Mouse (Mus musculus): ENCODE data around the gene Comt. TPM values are rescaled to one million over a fixed set of nuclear protein-coding genes. Genes with fewer than 3 reads are reported as not detected.
A peak's percentile ranks its signal among the peaks of the same experiment; 100 is the strongest.

The Comt gene
- polyA plus RNA-seq, 1 experiment from 2014 or later: 79.9 TPM

DNA sequence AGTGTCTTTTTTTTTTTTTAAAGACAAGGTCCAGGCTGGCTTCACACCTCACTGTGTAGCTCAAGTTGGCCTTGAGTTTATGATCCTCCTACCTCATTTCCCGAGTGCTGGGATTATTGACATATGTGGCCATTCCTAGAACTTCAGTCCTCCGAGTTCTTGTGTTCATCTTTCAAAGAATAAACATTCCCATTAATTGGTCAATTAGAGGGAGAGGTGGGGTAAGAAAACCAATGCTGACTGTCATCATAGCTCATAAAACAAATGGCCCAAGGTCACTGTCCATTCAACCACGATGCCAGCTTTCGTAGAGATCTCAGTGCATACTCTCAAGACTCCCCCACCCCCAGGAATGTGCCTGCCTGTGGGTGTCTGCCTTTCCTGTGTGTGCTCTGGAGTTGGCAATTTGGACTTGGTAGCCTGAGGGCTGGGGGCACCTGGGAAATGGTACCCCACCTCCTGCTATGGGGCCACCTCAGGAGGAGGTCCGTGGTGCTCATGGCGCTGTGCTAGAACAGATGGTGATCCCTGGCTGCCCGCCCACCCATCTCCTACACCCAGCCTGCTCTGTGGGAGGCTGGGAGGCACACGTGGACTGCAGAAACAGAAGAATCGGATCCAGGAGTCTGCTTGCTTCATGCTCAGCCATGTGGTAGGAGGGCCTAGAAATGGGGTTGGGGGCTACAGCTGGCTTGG, 25.0 kb upstream of the Comt start:
- H3K9ac ChIP-seq (replicated peaks; ENCODE audit: low read length): no peak overlapping the region
- H3K4me2 ChIP-seq (ENCODE audit: low read length): no peak overlapping the region
- H3K36me3 ChIP-seq (ENCODE audit: control insufficient read depth, insufficient read depth, low read length): 0 out of 2 replicates have a peak, but pooled peaks cover 7% of the 10 kb centered on the region
- H3K27me3 ChIP-seq (ENCODE audit: control insufficient read depth, insufficient read depth, low read length): no peaks in the 10 kb centered on the region
- no peak overlapping the region for H3K4me3 ChIP-seq (replicated peaks; ENCODE audit: low read depth, low read length)
- DNase-seq (no peak), ATAC-seq (ENCODE audit: low FRiP score, low TSS enrichment) (no peak)
- no peak overlapping the region for H3K27ac ChIP-seq (replicated peaks; ENCODE audit: low read depth, low read length)
- H3K9me3 ChIP-seq (ENCODE audit: control insufficient read depth, low read length): no peaks in the 10 kb centered on the region
- 78% methylated on average over 9 of the region's 9 CpGs for WGBS
- H3K4me1 ChIP-seq (ENCODE audit: control insufficient read depth, insufficient read depth, low read length): no peaks in the 10 kb centered on the region

DNA sequence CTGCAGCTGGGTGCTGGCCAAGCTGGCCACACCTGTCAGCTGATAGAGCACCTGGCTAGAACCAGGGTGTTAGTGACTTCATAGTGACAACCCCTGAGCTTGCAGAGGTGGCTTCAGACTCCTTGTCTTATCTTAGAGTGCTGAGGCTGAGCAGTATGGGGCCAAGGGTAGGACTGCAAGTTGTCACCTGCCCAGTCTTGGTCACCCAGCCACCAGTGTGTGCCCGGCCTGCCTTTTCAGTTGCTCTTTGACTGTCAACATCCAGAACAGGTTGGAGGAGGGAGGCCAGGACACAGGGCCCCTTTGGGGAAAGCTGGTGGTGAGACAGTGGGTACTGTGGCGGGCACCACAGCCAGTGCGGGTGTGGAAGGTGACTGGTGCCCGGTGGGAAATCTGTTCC, 22.4 kb upstream of the Comt start:
- 92% methylated on average over 4 of the region's 4 CpGs for WGBS
- no peak for ATAC-seq (ENCODE audit: low FRiP score, low TSS enrichment)
- H3K4me3 ChIP-seq (replicated peaks; ENCODE audit: low read depth, low read length): no peak overlapping the region
- DNase-seq: no peak
- no peak overlapping the region for H3K9ac ChIP-seq (replicated peaks; ENCODE audit: low read length)
- H3K27ac ChIP-seq (replicated peaks; ENCODE audit: low read depth, low read length): no peak overlapping the region
- no peaks in the 10 kb centered on the region for H3K27me3 ChIP-seq (ENCODE audit: control insufficient read depth, insufficient read depth, low read length)
- peaks cover 4% of the 10 kb centered on the region; the same call in 1 of the 2 replicates for H3K36me3 ChIP-seq (ENCODE audit: control insufficient read depth, insufficient read depth, low read length)
- H3K4me1 ChIP-seq (ENCODE audit: control insufficient read depth, insufficient read depth, low read length): no peaks in the 10 kb centered on the region
- no peak overlapping the region for H3K4me2 ChIP-seq (ENCODE audit: low read length)
- no peaks in the 10 kb centered on the region for H3K9me3 ChIP-seq (ENCODE audit: control insufficient read depth, low read length)

DNA sequence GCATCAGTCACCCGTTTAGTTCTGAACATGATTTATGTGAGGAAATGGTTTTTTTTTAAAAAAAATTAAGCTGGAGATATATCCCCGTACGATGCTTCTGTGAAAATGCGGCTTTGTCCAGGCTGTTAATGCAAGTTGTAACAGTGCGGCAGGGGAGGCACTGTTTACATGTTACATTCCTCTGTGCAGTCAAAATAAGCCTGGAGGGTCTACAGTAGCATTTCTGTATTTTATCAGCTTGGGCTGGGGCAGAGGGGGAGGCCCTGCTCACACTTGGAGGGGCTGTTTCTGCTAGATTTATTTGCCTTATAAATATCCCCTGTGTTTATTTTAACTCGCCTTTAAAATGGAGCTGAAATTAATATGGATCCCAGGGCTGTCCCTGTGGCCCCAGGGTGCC, 21.5 kb upstream of the Comt start:
- no peaks in the 10 kb centered on the region for H3K4me1 ChIP-seq (ENCODE audit: control insufficient read depth, insufficient read depth, low read length)
- no peaks in the 10 kb centered on the region for H3K9me3 ChIP-seq (ENCODE audit: control insufficient read depth, low read length)
- H3K36me3 ChIP-seq (ENCODE audit: control insufficient read depth, insufficient read depth, low read length): peaks cover 4% of the 10 kb centered on the region; the same call in 1 of the 2 replicates
- H3K9ac ChIP-seq (replicated peaks; ENCODE audit: low read length): no peak overlapping the region; the same call in 1 of the 2 replicates
- no peak overlapping the region for H3K4me3 ChIP-seq (replicated peaks; ENCODE audit: low read depth, low read length)
- WGBS: 89% methylated on average over 6 of the region's 6 CpGs
- DNase-seq: no peak
- H3K27me3 ChIP-seq (ENCODE audit: control insufficient read depth, insufficient read depth, low read length): no peaks in the 10 kb centered on the region
- no peak overlapping the region for H3K27ac ChIP-seq (replicated peaks; ENCODE audit: low read depth, low read length)
- no peak overlapping the region for H3K4me2 ChIP-seq (ENCODE audit: low read length)
- no peak for ATAC-seq (ENCODE audit: low FRiP score, low TSS enrichment)

DNA sequence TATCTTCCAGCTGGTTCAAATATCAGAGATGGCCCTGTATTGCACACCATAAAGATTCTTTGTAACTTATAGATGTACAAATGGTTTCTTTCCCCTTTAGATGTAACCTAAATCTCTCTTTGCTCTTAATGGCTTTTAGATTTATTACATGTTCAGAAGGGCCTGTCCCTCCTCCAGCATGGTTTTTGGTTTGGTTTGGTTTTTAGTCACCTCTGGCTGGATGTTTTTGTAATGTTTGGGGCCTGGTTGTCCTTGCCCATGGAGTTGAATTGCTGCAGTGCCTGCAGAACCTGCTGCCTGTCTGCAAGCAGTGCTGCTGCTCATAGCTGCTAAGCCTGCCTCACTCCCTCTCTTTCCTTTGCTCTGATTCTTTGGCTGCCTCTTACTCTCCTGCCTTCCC, 20.6 kb upstream of the Comt start:
- Histone ChIP-seq H3K9ac (replicated peaks; ENCODE audit: low read length) (no peak overlapping the region), H3K27me3 (ENCODE audit: control insufficient read depth, insufficient read depth, low read length) (no peaks in the 10 kb centered on the region), H3K27ac (replicated peaks; ENCODE audit: low read depth, low read length) (no peak overlapping the region), H3K9me3 (ENCODE audit: control insufficient read depth, low read length) (no peaks in the 10 kb centered on the region), H3K4me3 (replicated peaks; ENCODE audit: low read depth, low read length) (no peak overlapping the region), H3K4me1 (ENCODE audit: control insufficient read depth, insufficient read depth, low read length) (no peaks in the 10 kb centered on the region), H3K36me3 (ENCODE audit: control insufficient read depth, insufficient read depth, low read length) (peaks cover 8% of the 10 kb centered on the region), H3K4me2 (ENCODE audit: low read length) (no peak overlapping the region)
- DNase-seq (no peak), ATAC-seq (ENCODE audit: low FRiP score, low TSS enrichment) (no peak)

DNA sequence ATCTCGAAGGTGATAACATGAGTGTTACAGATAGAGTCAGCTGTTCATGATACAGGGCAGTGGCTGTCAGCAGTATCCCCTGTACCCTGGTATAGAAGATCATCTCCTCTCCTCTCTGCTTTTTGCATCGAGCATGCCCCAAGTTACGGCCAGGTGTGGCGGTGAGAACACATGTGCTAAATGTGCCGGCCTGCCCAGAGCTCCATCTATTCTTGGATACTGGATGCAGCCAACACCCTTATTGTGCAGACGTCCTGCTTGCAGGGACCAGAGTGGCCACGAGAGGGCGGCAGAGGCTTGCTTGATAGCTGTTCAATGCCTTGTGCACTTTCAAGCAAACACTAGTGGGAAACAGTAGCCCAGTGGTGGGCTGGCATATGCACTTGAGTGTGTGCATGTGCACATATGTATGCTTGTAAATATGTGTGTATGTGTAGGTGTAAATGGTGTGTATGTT, 16.8 kb upstream of the Comt start:
- no peak overlapping the region for H3K9ac ChIP-seq (replicated peaks; ENCODE audit: low read length)
- H3K4me3 ChIP-seq (replicated peaks; ENCODE audit: low read depth, low read length): no peak overlapping the region
- H3K9me3 ChIP-seq (ENCODE audit: control insufficient read depth, low read length): no peaks in the 10 kb centered on the region
- no peaks in the 10 kb centered on the region for H3K4me1 ChIP-seq (ENCODE audit: control insufficient read depth, insufficient read depth, low read length)
- H3K36me3 ChIP-seq (ENCODE audit: control insufficient read depth, insufficient read depth, low read length): peaks cover 24% of the 10 kb centered on the region
- 25% methylated on average over 8 of the region's 8 CpGs for WGBS
- no peak overlapping the region for H3K4me2 ChIP-seq (ENCODE audit: low read length)
- ATAC-seq (ENCODE audit: low FRiP score, low TSS enrichment) (peak; percentile 90), DNase-seq (peak; percentile 98)
- H3K27me3 ChIP-seq (ENCODE audit: control insufficient read depth, insufficient read depth, low read length): no peaks in the 10 kb centered on the region
- no peak overlapping the region for H3K27ac ChIP-seq (replicated peaks; ENCODE audit: low read depth, low read length)

DNA sequence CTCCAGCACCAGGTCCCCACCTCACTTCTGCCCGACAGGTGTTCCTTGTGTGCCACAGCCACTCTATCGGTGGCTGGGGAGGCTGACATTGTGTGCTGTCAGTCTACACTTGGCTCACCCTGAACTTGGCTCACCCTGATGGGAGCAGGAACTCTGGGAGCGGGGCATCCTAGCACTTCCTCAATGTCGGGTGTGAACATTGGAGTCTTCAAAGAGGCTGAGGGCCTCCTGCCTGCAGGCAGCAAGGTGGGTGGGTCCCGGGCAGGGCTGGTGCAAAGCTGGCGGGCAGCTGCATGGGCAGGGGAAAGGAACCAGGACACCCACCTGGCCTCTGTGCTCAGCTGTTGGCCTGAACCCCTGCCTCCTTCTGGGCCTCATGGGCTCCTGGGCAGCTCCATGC, 9.5 kb upstream of the Comt start:
- Histone ChIP-seq H3K27me3 (ENCODE audit: control insufficient read depth, insufficient read depth, low read length) (no peaks in the 10 kb centered on the region), H3K36me3 (ENCODE audit: control insufficient read depth, insufficient read depth, low read length) (peaks cover 24% of the 10 kb centered on the region), H3K9ac (replicated peaks; ENCODE audit: low read length) (no peak overlapping the region), H3K4me3 (replicated peaks; ENCODE audit: low read depth, low read length) (no peak overlapping the region), H3K4me1 (ENCODE audit: control insufficient read depth, insufficient read depth, low read length) (no peaks in the 10 kb centered on the region), H3K27ac (replicated peaks; ENCODE audit: low read depth, low read length) (no peak overlapping the region), H3K4me2 (ENCODE audit: low read length) (no peak overlapping the region), H3K9me3 (ENCODE audit: control insufficient read depth, low read length) (no peaks in the 10 kb centered on the region)
- DNase-seq: no peak
- no peak for ATAC-seq (ENCODE audit: low FRiP score, low TSS enrichment)
- WGBS: 90% methylated on average over 6 of the region's 6 CpGs

DNA sequence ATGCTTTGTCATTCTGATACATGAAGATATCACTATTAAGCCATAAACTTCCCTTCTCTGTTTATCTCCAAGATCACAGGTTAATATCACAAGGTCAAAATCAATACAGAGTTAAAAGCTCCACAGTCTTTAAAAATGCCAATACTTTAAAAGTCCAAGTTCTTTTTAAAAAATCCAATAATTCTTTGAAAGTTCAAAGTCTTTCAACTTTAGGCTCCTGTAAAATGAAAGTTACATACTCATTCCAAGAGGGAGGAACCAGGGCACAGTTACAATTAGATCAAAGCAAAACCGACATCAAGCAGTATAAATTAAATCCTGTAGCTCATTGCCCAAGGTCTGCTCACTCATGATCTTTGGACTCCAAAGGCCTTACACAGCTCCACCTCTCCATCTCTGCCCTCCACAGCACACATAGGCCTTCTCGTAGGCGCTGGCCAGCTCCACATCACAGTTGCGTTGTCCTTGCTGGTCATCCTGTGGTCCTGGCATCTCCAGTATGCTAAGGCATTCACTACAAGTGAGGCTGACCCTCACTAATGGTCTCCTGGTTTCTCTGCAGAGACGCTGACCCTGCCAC, 6.8 kb upstream of the Comt start:
- Histone ChIP-seq H3K4me3 (replicated peaks; ENCODE audit: low read depth, low read length) (no peak overlapping the region), H3K4me1 (ENCODE audit: control insufficient read depth, insufficient read depth, low read length) (no peaks in the 10 kb centered on the region), H3K36me3 (ENCODE audit: control insufficient read depth, insufficient read depth, low read length) (peaks cover 15% of the 10 kb centered on the region; the same call in 1 of the 2 replicates), H3K9ac (replicated peaks; ENCODE audit: low read length) (no peak overlapping the region), H3K4me2 (ENCODE audit: low read length) (no peak overlapping the region), H3K27me3 (ENCODE audit: control insufficient read depth, insufficient read depth, low read length) (no peaks in the 10 kb centered on the region), H3K27ac (replicated peaks; ENCODE audit: low read depth, low read length) (no peak overlapping the region), H3K9me3 (ENCODE audit: control insufficient read depth, low read length) (no peaks in the 10 kb centered on the region)
- WGBS: 94% methylated on average over 5 of the region's 5 CpGs
- no peak for DNase-seq
- no peak for ATAC-seq (ENCODE audit: low FRiP score, low TSS enrichment)

DNA sequence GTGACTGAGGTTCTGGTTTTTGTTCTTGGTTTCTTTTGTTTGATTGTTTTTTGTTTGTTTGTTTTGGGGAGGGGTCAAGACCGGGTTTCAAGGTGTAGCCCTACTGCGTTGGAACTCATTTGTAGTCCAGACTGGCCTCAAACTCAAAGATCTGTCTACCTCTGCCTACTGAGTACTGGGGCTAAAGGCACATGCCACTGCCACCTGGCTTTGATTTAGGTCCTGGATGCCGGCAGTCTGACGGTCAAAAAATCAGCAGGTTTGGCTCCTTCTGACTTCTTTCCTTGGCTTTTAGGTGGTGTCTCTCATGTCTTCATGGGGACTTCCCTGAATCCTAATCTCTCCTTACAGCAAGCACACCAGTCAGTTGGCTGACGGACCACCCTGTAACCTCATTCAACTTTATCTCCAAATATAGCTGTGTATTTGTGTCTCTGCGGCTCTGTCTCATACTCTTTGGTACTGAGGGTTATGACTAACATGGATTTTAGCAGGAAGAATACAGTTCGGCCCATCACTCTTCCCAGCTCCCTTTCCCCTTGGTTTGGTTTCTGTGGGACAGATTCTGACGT, 4.1 kb upstream of the Comt start:
- H3K4me3 ChIP-seq (replicated peaks; ENCODE audit: low read depth, low read length): no peak overlapping the region
- peaks cover 9% of the 10 kb centered on the region for H3K4me1 ChIP-seq (ENCODE audit: control insufficient read depth, insufficient read depth, low read length)
- DNase-seq (no peak), ATAC-seq (ENCODE audit: low FRiP score, low TSS enrichment) (no peak)
- no peak overlapping the region for H3K27ac ChIP-seq (replicated peaks; ENCODE audit: low read depth, low read length)
- no peaks in the 10 kb centered on the region for H3K9me3 ChIP-seq (ENCODE audit: control insufficient read depth, low read length)
- 86% methylated on average over 8 of the region's 8 CpGs for WGBS
- H3K4me2 ChIP-seq (ENCODE audit: low read length): no peak overlapping the region
- no peaks in the 10 kb centered on the region for H3K27me3 ChIP-seq (ENCODE audit: control insufficient read depth, insufficient read depth, low read length)
- no peak overlapping the region for H3K9ac ChIP-seq (replicated peaks; ENCODE audit: low read length)
- no peaks in the 10 kb centered on the region for H3K36me3 ChIP-seq (ENCODE audit: control insufficient read depth, insufficient read depth, low read length)

DNA sequence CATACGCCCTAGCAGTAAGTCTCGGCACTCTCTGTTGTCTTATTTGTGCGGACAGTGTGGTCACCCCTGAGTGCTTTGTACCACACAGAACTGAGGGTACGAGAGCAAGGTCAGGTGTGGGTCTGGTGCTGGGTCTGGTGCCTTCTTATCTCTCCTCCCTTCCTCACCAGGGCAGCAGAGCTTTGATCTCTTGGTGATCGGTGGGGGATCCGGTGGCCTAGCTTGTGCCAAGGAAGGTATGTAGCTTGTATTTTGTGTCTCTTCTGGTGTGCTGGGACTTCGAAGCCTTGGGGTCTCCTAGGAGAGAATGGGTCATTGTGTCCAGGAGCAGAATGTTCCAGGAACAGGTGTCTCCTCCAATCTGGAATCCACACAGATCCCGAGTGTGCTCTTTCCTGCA, 3.0 kb upstream of the Comt start:
- no peak overlapping the region for H3K4me2 ChIP-seq (ENCODE audit: low read length)
- WGBS: 94% methylated on average over 8 of the region's 8 CpGs
- no peaks in the 10 kb centered on the region for H3K27me3 ChIP-seq (ENCODE audit: control insufficient read depth, insufficient read depth, low read length)
- no peak for ATAC-seq (ENCODE audit: low FRiP score, low TSS enrichment)
- no peak overlapping the region for H3K27ac ChIP-seq (replicated peaks; ENCODE audit: low read depth, low read length)
- no peak overlapping the region for H3K4me3 ChIP-seq (replicated peaks; ENCODE audit: low read depth, low read length)
- no peaks in the 10 kb centered on the region for H3K36me3 ChIP-seq (ENCODE audit: control insufficient read depth, insufficient read depth, low read length)
- H3K9ac ChIP-seq (replicated peaks; ENCODE audit: low read length): no peak overlapping the region
- H3K9me3 ChIP-seq (ENCODE audit: control insufficient read depth, low read length): no peaks in the 10 kb centered on the region
- H3K4me1 ChIP-seq (ENCODE audit: control insufficient read depth, insufficient read depth, low read length): peaks cover 17% of the 10 kb centered on the region
- no peak for DNase-seq
